Mouse (Mus musculus) inflammation-experienced regulatory T-cells, adult 6 months (primary cell): ENCODE results near the gene Gm20388. TPM values are rescaled to one million over a fixed set of nuclear protein-coding genes. Genes with fewer than 3 reads are reported as not detected.
"Not testable (repeated sequence)": the region's sequence is repeated elsewhere in the genome, so short reads cannot be mapped to it uniquely, and the experiment has no call there.

Experiments used
- ATAC-seq: one replicate; pipeline ENCODE4 v1.8.0; 2017
- polyA plus RNA-seq, 3 experiments: library from polyadenylated mRNA; unstranded; fragments of 100-300 nt; shearing (Covaris generic); gene quantifications; one replicate each; pipeline ENCODE4 v1.2.1; 2017

Gm20388 gene
- polyA plus RNA-seq, 3 experiments from 2014 or later: 10.8 to 14.1 (median 11.8) TPM

GRCm38 (mm10) chr8:120671775-120672174 lies 761.1 kb downstream of the Gm20388 start:
- ATAC-seq: no peak

GRCm38 (mm10) chr8:120672626-120673229 lies 762.1 kb downstream of the Gm20388 start:
- no peak for ATAC-seq

- ATAC-seq: no peak
Measured at GRCm38 (mm10) chr8:120673298-120673697, 762.7 kb downstream of the Gm20388 start.

DNA sequence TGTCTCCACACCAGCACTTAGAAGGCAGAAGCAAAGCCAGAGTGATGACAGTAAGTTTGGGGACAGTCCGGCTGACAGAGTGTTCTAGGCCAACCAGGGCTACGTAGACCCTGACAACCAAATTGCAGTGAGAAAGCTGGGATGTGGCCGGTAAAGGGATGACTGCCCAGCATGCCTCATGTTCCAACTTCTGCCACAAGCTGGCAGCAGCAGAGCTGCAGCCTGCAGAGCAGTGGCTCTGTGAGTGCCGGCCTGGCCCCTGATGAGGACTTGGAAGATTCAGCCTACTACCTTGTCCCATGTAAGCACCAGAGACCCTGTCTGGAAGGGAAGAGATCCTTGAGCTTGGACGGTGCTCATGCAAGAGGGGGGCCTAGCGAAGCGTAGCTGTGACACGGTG lies 765.1 kb downstream of the Gm20388 start:
- no peak for ATAC-seq

DNA sequence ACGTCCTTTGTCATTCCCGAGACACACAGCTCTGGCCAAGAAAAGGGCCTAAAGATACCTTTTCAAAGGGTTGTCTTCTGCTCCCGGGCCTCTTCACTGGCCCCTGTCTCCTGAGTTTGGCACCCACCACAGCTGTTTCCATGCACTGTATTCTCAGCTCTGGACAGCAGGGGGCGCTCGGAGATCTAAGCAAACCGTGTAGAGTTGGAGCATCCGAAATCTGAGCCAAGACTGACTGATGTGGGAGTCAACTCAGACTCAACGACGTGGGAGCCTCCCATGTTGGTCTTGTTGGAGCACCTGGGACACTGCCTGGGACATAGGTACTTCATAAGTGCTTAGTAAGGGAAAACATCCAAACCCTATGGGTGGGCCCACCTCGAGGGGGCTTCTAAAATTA lies 767.8 kb downstream of the Gm20388 start:
- peak; percentile 87 for ATAC-seq

- ATAC-seq: no peak
Measured at GRCm38 (mm10) chr8:120679629-120680387, 769.2 kb downstream of the Gm20388 start.

GRCm38 (mm10) chr8:120680405-120680804 lies 769.8 kb downstream of the Gm20388 start:
- not testable (repeated sequence) for ATAC-seq

- ATAC-seq: no peak
Measured at GRCm38 (mm10) chr8:120681113-120681512, 770.5 kb downstream of the Gm20388 start.

DNA sequence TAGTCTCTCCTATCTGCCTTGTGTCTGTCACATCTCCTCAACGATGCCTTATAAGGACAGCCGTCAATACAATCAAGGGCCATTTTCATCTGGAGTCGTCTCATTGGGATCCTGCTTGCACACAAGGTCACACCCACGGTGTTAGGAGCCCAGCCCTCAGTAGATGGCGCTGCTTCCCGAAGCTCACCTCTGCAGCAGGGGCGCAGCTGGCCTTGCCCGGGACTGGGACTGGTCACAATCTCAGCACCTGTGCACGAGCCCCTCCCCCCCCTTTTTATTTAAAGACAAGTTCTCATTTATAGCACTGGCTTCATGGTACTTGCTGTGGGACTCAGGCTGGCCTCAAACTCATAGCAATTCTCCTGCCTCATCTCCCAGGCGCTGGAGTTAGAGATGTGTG lies 773.0 kb downstream of the Gm20388 start:
- ATAC-seq: peak; percentile 80

DNA sequence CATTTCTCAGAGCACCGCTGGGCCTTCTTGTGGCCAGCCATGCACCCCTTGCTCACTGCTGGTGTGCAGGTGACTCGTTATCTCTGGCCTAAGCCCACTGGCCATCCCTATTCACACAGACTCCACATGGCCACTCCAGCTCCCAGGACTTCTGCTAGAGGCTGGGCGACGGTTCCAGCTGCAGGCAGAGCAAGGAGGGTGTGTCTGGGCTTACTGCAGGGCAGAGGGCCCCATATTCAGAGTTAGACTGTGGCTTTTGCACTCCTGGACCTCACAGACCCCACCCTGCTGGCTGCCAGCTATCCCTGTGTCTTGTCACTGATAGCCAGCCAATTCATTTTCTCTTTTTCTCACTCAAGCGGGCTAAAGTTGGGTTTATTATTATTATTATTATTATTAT lies 773.4 kb downstream of the Gm20388 start:
- ATAC-seq: no peak

DNA sequence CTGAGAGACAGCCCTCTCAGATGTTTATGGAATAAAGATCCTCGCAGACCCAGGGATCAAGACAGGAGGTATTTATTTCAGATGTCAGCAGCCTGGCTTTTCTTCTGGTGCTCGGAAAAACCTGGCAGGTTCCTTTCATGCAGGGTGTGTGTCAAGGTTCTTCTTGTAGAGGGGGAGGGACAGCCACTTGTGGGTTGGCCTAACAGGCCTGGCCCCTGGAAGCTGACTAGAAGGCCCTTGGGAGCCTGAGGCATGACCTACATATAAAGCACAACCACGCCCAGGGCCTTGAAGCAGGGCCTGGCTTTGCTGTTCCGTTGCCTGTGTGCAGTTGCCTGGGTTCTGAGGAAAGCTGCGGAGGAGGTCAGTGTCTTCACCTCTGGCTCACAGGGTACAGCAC lies 774.5 kb downstream of the Gm20388 start:
- ATAC-seq: no peak

DNA sequence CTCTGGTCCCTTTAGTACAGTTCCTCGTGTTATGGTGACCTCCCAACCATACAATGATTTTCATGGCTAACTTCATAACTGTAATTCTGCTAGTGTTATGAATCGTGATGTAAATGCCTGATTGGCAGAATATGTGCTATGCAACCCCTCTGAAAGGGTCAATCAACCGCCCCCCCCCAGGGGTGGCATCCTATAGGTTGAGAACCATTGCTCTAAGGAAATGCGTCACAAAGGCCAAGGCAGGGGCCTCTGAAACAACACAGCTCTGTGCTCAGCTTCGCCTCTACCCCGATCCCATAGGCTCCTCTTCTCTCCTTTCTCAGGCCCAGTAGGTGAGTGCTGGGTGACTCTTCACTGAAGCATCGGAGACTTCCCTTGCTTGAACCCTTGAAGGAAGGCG lies 775.0 kb downstream of the Gm20388 start:
- no peak for ATAC-seq

- ATAC-seq: no peak
Measured at GRCm38 (mm10) chr8:120686051-120686450, 775.4 kb downstream of the Gm20388 start.

DNA sequence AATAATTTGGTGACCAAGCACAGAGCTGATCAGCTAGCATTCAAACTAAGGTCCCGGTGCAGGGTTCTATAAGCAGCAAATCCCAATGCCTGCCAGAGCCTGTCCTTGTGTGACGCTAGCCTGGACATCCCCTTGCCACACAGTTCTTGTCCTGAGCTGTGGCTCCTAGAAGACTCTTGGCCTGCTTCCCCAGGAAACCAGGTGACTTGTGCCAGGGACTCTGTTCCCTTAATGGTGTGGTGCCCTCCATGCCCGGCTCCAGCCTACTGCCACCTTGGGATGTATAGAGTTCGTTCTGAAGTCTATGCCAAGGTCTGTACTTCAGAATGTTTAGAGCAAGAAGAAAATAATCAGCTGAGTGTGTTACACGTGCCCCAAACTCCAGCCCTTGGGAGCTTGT lies 775.9 kb downstream of the Gm20388 start:
- ATAC-seq: no peak

DNA sequence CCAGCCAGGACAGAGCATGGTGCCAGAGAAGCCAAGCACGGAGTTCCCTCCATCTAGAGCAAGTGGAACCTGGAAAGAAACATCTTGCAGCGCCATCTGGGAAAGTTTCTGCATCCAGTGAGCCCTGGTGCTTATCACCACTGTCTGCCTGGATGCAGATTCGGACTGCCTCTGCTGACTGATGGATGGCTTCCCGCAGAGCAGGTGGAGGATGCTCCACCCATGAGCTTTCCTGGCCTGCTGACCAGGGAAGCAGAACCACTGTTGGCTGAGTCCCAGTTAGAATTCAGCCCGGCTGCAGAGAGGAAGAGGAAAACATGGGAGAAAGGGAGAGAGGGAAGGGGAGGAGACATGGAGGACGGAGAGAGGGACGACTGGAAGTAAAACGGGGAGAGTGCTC lies 777.1 kb downstream of the Gm20388 start:
- no peak for ATAC-seq

- ATAC-seq: no peak
Measured at GRCm38 (mm10) chr8:120688511-120688910, 777.9 kb downstream of the Gm20388 start.

DNA sequence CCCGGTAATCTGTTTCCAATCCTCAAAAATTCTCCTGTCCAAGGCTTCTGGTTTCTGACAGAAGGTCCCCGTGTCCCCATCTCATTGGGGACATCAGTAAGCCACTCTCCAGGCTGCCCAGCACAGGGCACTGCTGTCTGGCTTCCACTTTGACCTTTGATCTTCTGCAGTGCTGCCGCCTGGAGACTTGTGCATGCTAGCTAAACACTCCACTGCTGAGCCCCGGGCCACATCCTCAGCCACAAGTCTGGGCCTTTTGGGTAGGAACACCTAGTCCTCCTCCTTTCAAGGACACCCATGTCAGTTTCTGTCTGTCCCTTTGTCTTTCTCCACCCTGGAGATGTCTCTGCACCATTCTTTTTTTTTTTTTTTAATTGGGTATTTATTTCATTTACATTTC lies 782.3 kb downstream of the Gm20388 start:
- ATAC-seq: no peak

- ATAC-seq: no peak
Measured at GRCm38 (mm10) chr8:120693861-120694493, 783.3 kb downstream of the Gm20388 start.

- ATAC-seq: no peak
Measured at GRCm38 (mm10) chr8:120696401-120697153, 785.9 kb downstream of the Gm20388 start.

GRCm38 (mm10) chr8:120697154-120697978 lies 786.7 kb downstream of the Gm20388 start:
- ATAC-seq: no peak

- ATAC-seq: no peak
Measured at GRCm38 (mm10) chr8:120697979-120698272, 787.3 kb downstream of the Gm20388 start.

GRCm38 (mm10) chr8:120698426-120698825 lies 787.8 kb downstream of the Gm20388 start:
- ATAC-seq: no peak
